Mouse (Mus musculus) heart, adult 2 months (tissue): Measurements from ENCODE around the gene Pde4c. TPM values are rescaled to one million over a fixed set of nuclear protein-coding genes. Genes with fewer than 3 reads are reported as not detected.
A peak's percentile ranks its signal among the peaks of the same experiment; 100 is the strongest.

Experiments
- DNase-seq, 2 experiments: peaks; one replicate each; pipeline ENCODE4 v3.0.0; 2021
- H3K27ac ChIP-seq: fragments of 200-600 bp; 2 replicates; pipeline ENCODE4 v1.8.1; 2022
- H3K27me3 ChIP-seq: fragments of 200-500 bp; 2 replicates; pipeline ENCODE4 v1.6.1; 2012; ENCODE audit warnings: mild to moderate bottlenecking, low read length, inconsistent platforms, mixed read lengths; ENCODE audit not compliant: control insufficient read depth, insufficient read depth
- H3K36me3 ChIP-seq: fragments of 200-500 bp; 2 replicates; pipeline ENCODE4 v1.6.1; 2012; ENCODE audit warnings: low read length, inconsistent platforms; ENCODE audit not compliant: control insufficient read depth, insufficient read depth
- H3K4me1 ChIP-seq: fragments of 200-500 bp; 2 replicates; pipeline ENCODE4 v1.6.1; 2011; ENCODE audit warnings: low read length; ENCODE audit not compliant: control insufficient read depth, insufficient read depth
- H3K4me3 ChIP-seq: fragments of 200-600 bp; 2 replicates; pipeline ENCODE4 v1.8.1; 2022
- H3K79me2 ChIP-seq: fragments of 200-500 bp; replicated peaks from 2 replicates; pipeline ENCODE4 v1.6.1; 2012; ENCODE audit warnings: mild to moderate bottlenecking, inconsistent platforms, low read length, moderate library complexity, mixed read lengths; ENCODE audit not compliant: control insufficient read depth, insufficient read depth
- H3K9ac ChIP-seq: fragments of 200-500 bp; 2 replicates; pipeline ENCODE4 v1.6.1; 2012; ENCODE audit warnings: low read depth, mild to moderate bottlenecking, control low read depth, inconsistent platforms, low read length, mixed read lengths
- CTCF ChIP-seq: fragments of 200-600 bp; IDR thresholded peaks from 2 replicates; pipeline ENCODE4 v1.8.1; 2022; ENCODE audit warnings: antibody characterized with exemption, mild to moderate bottlenecking, moderate library complexity
- EP300 ChIP-seq: fragments of 200-500 bp; IDR thresholded peaks from 2 replicates; pipeline ENCODE4 v1.6.1; 2011; ENCODE audit warnings: low read depth, low read length, control low read depth; ENCODE audit not compliant: insufficient read depth
- POLR2A ChIP-seq: fragments of 200-500 bp; IDR thresholded peaks from 2 replicates; pipeline ENCODE4 v1.6.1; 2011; ENCODE audit warnings: mild to moderate bottlenecking, low read depth, low read length, control low read depth; ENCODE audit not compliant: insufficient read depth
- WGBS: fragments of 180-500 bp; shearing (Covaris S2); methylation state at CpG from one replicate; pipeline ENCODE4 v1.1.7; 2018; 5-methylcytosine and 5-hydroxymethylcytosine counted together
- intact Hi-C: fragments of 180-260 bp; cut with DNase I; formaldehyde crosslinking; loops from one replicate; pipeline ENCODE4 v1.15.1; 2025
- polyA plus RNA-seq: library from polyadenylated mRNA; depleted of rRNA; stranded (reverse); fragments of >200 nt; gene quantifications from 2 replicates; pipeline ENCODE4 v1.2.3, GENCODE M21; 2012
- total RNA-seq, 2 experiments: library from RNA; stranded (reverse); gene quantifications; 2 replicates each; pipeline ENCODE4 v1.2.3; 2021

Gene Pde4c
- total and polyA plus RNA-seq, 3 experiments, result 2.3 to 11.0 (median 2.7) TPM

DNA sequence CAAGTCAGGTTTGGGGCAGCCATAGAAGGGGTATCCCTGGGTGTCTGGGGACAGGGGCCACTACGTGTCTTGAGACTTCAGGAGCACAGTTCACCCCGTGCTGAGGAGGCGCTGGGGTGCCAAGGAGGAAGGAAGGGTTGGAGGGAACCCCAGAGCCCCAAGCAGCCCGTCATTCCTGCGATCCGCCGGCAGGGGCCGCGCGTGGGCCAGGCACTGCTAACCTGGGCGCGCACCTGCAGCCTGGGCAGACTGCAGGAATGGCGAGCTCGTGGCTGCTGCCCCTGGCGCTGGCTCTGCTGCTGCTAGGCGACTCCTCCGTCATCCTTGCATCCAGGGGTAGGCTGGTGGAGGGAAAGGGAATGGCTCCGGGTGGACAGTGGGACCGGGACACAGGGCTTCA, 5.2 kb upstream of the Pde4c start, which contains the start of gene Gm3336:
Gene Gm3336 (plus strand): TSS at position 247 of the 400 bp plus-strand sequence.
- intact Hi-C loops, result no loop called here
- Histone ChIP-seq H3K4me3 (no peak within 1 kb of the TSS), H3K27ac (no peak within 1 kb of the TSS), H3K79me2 (no peaks in the 10 kb centered on the region), H3K9ac (no peak within 1 kb of the TSS), H3K36me3 (no peaks in the 10 kb centered on the region), H3K27me3 (no peaks in the 10 kb centered on the region), H3K4me1 (peaks cover 1% of the 10 kb centered on the region; the same call in 1 of the 2 replicates)
- DNase-seq, result peak; percentile 72 to 75
- 4% methylated on average over 19 of the region's 19 CpGs for WGBS
- no peak; the same call in 1 of the 2 replicates for TF ChIP-seq CTCF
- peak; percentile 42; the same call in 1 of the 2 replicates for TF ChIP-seq EP300
- no peak for TF ChIP-seq POLR2A

DNA sequence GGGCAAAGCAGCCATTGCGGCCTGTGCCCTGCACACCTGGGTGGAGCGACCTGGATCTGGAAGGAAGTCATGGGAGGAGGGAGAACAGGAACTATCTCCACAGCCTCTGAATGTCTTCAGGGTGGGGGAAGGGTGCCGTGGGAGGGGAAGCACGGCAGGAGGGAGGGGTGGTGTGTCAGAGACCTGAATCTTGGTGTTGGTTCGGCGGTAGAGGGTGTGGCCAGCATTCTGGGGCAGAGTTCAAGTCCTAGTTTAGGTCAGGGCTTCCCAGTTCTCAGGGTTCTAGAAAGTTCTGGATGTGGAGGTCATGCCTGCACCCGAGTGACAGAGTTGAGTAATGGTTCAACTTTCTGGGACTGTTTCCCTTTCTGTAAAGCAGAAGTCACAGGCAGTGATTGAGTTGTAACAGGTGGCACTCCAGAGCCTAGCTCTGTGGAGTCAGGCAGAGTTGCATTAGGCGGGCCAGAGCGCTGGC, 3.7 kb upstream of the Pde4c start:
- peak in 1 of 2 experiments; percentile 37 for DNase-seq
- 34% methylated on average over 9 of the region's 9 CpGs for WGBS
- H3K4me1 ChIP-seq, result peaks cover 1% of the 10 kb centered on the region; the same call in 1 of the 2 replicates
- H3K4me3 ChIP-seq, result no peak overlapping the region
- H3K27ac ChIP-seq, result no peak overlapping the region
- no peak overlapping the region for H3K9ac ChIP-seq
- no peaks in the 10 kb centered on the region for H3K36me3 ChIP-seq
- intact Hi-C loops, result loop anchor here (1.0 to 2.0 kb wide), 5 partner anchors 32 to 149 kb away; no protein-coding TSS in a partner anchor
- H3K79me2 ChIP-seq, result no peaks in the 10 kb centered on the region
- H3K27me3 ChIP-seq, result no peaks in the 10 kb centered on the region
- TF ChIP-seq POLR2A (no peak), EP300 (no peak), CTCF (no peak)

DNA sequence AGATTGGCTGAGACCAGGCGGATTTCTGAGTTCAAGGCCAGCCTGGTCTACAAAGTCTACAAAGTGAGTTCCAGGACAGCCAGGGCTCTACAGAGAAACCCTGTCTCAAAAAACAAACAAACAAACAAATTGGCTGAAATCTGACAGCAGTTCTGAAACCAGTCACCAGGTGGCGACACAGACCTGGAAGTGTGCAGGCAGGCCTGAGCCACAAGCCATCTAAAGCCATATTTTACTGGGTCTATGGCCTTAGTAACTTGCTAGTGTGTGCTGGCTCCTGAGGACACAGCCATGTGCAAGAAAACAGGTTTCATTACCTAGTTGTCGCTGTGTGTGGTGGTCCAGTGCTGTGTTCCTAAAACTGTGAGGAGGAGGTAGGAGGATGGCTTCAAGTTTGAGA, 2.8 kb upstream of the Pde4c start:
- Histone ChIP-seq H3K9ac (no peak overlapping the region), H3K36me3 (no peaks in the 10 kb centered on the region), H3K27me3 (no peaks in the 10 kb centered on the region), H3K4me3 (no peak overlapping the region), H3K27ac (no peak overlapping the region), H3K4me1 (peaks cover 1% of the 10 kb centered on the region; the same call in 1 of the 2 replicates), H3K79me2 (no peaks in the 10 kb centered on the region)
- TF ChIP-seq EP300, result peak; percentile 97
- no peak for TF ChIP-seq POLR2A
- TF ChIP-seq CTCF, result peak; percentile 99
- intact Hi-C loops, result loop anchor here (1.0 to 2.0 kb wide), 5 partner anchors 32 to 148 kb away; no protein-coding TSS in a partner anchor
- peak; percentile 73 to 90 for DNase-seq
- 2% methylated on average over 3 of the region's 3 CpGs for WGBS

DNA sequence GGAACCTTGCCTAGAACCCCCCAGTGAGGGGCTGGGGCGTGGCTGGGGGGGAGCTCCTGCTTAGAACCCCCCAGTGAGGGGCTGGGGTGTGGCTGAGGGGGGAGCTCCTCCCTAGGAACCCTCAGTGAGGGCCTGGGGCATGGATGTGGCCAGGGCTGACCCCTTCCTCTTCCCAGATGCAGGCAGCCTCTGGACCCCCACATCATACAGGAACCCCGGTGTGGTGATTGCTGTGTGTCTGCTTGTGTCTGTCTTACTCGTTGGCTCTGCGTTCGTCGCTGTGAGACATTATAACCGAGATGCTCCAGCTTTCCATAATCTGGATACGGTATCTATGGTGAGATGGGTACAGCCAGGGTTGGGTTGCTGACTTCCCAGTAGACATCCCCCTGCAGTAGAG, 1.9 kb upstream of the Pde4c start:
- no peak overlapping the region for H3K9ac ChIP-seq
- H3K36me3 ChIP-seq, result no peaks in the 10 kb centered on the region
- H3K79me2 ChIP-seq, result no peaks in the 10 kb centered on the region
- H3K27ac ChIP-seq, result no peak overlapping the region
- WGBS, result 89% methylated on average over 8 of the region's 8 CpGs
- no peak for DNase-seq
- TF ChIP-seq POLR2A, result no peak
- H3K4me3 ChIP-seq, result no peak overlapping the region
- H3K27me3 ChIP-seq, result no peaks in the 10 kb centered on the region
- intact Hi-C loops, result loop anchor here (2.0 kb wide), 1 partner anchor 147 kb away; no protein-coding TSS in a partner anchor
- H3K4me1 ChIP-seq, result peaks cover 1% of the 10 kb centered on the region; the same call in 1 of the 2 replicates

DNA sequence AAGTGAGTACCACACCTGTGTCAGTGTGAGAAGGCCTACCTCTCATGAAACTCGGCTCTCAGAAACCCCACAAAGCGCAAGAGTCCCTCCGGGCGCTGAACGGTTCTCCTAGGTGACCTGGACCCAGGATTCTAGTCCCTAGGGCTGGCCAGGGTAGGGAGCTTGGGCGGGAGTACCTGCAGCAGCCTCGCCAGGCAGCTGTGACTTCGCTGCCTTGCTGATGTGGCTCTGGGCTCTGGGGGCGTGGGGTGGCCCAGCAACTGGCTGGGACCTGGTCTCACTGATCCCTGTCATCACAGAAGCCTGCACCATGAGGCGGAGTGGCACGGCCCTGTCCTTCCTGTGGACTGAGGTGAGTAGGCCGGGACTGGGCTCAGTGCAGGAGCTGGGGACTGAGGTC, 696 bp downstream of the Pde4c start:
- no peaks in the 10 kb centered on the region for H3K79me2 ChIP-seq
- DNase-seq, result no peak
- H3K4me3 ChIP-seq, result no peak overlapping the region
- peaks cover 1% of the 10 kb centered on the region; the same call in 1 of the 2 replicates for H3K4me1 ChIP-seq
- intact Hi-C loops, result no loop called here
- H3K36me3 ChIP-seq, result no peaks in the 10 kb centered on the region
- H3K27ac ChIP-seq, result no peak overlapping the region
- WGBS, result 83% methylated on average over 12 of the region's 12 CpGs
- no peaks in the 10 kb centered on the region for H3K27me3 ChIP-seq
- no peak for TF ChIP-seq CTCF
- TF ChIP-seq EP300, result no peak
- TF ChIP-seq POLR2A, result no peak
- no peak overlapping the region for H3K9ac ChIP-seq

DNA sequence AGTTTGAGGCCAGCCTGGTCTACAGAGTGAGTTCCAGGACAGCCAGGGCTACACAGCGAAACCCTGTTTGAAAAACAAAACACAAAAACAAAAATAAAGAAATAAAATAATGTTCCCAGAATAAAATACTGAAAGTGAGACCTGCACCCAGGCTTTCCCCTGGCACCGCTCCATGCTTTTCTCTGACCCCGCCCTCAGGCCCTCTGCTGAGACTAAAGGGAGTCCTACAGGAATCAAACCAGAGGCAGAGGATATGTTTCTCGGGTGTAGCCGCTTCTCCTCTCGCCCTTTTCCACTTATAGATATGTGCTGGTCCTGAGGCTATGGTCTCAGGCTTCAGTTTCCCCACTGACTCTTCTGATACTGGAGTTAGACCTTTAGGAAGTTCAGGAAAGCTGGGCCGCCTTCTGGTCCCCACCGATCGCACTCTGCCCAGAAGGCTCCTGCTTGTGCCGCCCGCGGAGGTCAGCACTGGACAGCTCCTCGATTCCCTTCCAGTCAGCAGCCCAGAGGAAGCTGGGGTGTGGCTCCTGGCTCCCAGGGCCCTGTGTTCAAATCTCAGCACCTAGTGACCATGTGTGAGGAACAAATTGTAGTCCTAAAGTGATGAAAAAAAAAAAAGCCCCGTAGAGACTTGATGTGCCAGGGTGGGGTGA, 2.4 kb downstream of the Pde4c start:
- peak; percentile 22 to 60 for DNase-seq
- intact Hi-C loops, result no loop called here

More for the DNA sequence above, 2.4 kb downstream of the Pde4c start:
- TF ChIP-seq POLR2A (no peak), EP300 (no peak), CTCF (no peak)
- Histone ChIP-seq H3K27ac (no peak overlapping the region), H3K79me2 (no peaks in the 10 kb centered on the region), H3K4me3 (no peak overlapping the region), H3K9ac (no peak overlapping the region), H3K36me3 (no peaks in the 10 kb centered on the region), H3K27me3 (no peaks in the 10 kb centered on the region), H3K4me1 (peaks cover under 1% of the 10 kb centered on the region; the same call in 1 of the 2 replicates)
- 25% methylated on average over 14 of the region's 14 CpGs for WGBS
